Mouse (Mus musculus) heart, postnatal 0 days (tissue): ENCODE measurements around the gene Ppp1r37.

Experiments
- CTCF ChIP-seq: IDR thresholded peaks from 2 replicates; pipeline ENCODE4 v1.5.1; 2016; ENCODE audit warnings: antibody characterized with exemption, control low read depth, low read depth
- EP300 ChIP-seq: IDR thresholded peaks from 2 replicates; pipeline ENCODE4 v1.6.1; 2016; ENCODE audit warnings: antibody characterized with exemption, low read depth

GRCm38 (mm10) chr7:19503481-19504068, 59.3 kb downstream of the Ppp1r37 start:
- TF ChIP-seq CTCF (peak; percentile 92), EP300 (no peak)
